Mouse (Mus musculus) mesoderm, embryonic 11.5 days (tissue): ENCODE data around the gene Crygn.
A peak's percentile ranks its signal among the peaks of the same experiment; 100 is the strongest.

Source experiments
- DNase-seq: peaks from one replicate; pipeline ENCODE4 v3.0.0-alpha.2; 2012; ENCODE audit warnings: low read depth, low spot score

The Crygn gene

GRCm38 (mm10) chr5:24747533-24747932 lies 10.3 kb downstream of the Crygn start:
- no peak for DNase-seq

GRCm38 (mm10) chr5:24743956-24744355 lies 13.9 kb downstream of the Crygn start:
- no peak for DNase-seq

GRCm38 (mm10) chr5:24741172-24741885 lies 16.5 kb downstream of the Crygn start:
- no peak for DNase-seq

- no peak for DNase-seq
These were observed 18.6 kb downstream of the Crygn start for GRCm38 (mm10) chr5:24739141-24739753.

GRCm38 (mm10) chr5:24738517-24738916 lies 19.3 kb downstream of the Crygn start:
- no peak for DNase-seq

- DNase-seq = no peak
These were observed 20.2 kb downstream of the Crygn start for GRCm38 (mm10) chr5:24737595-24737994.

- no peak for DNase-seq
These were observed 23.9 kb downstream of the Crygn start for GRCm38 (mm10) chr5:24733771-24734426.

- DNase-seq = peak; percentile 84
These were observed 24.7 kb downstream of the Crygn start for GRCm38 (mm10) chr5:24733134-24733533.

- DNase-seq = no peak
These were observed 26.8 kb downstream of the Crygn start for GRCm38 (mm10) chr5:24730986-24731385.

GRCm38 (mm10) chr5:24730488-24730871 lies 27.3 kb downstream of the Crygn start, which contains the start of gene Wdr86:
Gene Wdr86, minus strand, starts transcription at chr5:24730727.
- peak; percentile 48 for DNase-seq

- no peak for DNase-seq
These were observed 27.9 kb downstream of the Crygn start for GRCm38 (mm10) chr5:24729797-24730487.

GRCm38 (mm10) chr5:24726901-24727836 lies 30.6 kb downstream of the Crygn start:
- no peak for DNase-seq

- DNase-seq = no peak
These were observed 31.9 kb downstream of the Crygn start for GRCm38 (mm10) chr5:24725897-24726296.

GRCm38 (mm10) chr5:24724805-24725204 lies 33.0 kb downstream of the Crygn start:
- peak; percentile 58 for DNase-seq

GRCm38 (mm10) chr5:24724270-24724634 lies 33.6 kb downstream of the Crygn start:
- DNase-seq = no peak

GRCm38 (mm10) chr5:24723527-24724269 lies 34.1 kb downstream of the Crygn start:
- DNase-seq = no peak

GRCm38 (mm10) chr5:24719852-24720251 lies 38.0 kb downstream of the Crygn start:
- no peak for DNase-seq

- no peak for DNase-seq
These were observed 39.7 kb downstream of the Crygn start for GRCm38 (mm10) chr5:24718076-24718475.

- no peak for DNase-seq
These were observed 43.8 kb downstream of the Crygn start for GRCm38 (mm10) chr5:24713987-24714386.

GRCm38 (mm10) chr5:24713199-24713598 lies 44.6 kb downstream of the Crygn start:
- DNase-seq = no peak
